Mouse (Mus musculus): ENCODE measurements around the gene Rad51b. TPM values are rescaled to one million over a fixed set of nuclear protein-coding genes. Genes with fewer than 3 reads are reported as not detected.
A peak's percentile ranks its signal among the peaks of the same experiment; 100 is the strongest.

Gene Rad51b
- polyA plus RNA-seq, 1 experiment from 2014 or later: 3.9 TPM

DNA sequence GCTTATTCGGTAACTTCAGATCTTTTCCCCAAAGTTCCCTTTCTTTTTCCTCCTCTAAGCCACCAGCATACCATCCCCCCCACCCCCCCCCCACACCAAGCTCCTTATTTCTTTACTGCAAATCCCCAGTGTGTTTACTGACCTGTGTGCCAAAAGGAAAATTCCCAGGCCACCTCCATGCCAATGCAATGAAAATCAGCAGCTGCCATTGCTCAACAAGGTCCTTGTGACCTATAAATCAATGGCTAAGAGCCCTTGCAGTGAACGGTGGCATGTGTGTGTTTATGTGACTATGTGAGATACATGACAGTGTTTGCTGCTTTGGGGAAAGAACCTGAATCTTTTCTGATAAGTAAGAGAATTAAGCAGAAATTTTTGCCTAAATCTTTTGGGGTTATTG is 301.8 kb downstream of the Rad51b start:
- Histone ChIP-seq H3K36me3 (ENCODE audit: insufficient read depth, low read length) (no peaks in the 10 kb centered on the region), H3K9ac (ENCODE audit: low read depth, low read length) (no peak overlapping the region), H3K27ac (peak overlapping the region; percentile 26), H3K9me3 (replicated peaks; ENCODE audit: low read length) (no peaks in the 10 kb centered on the region), H3K4me3 (replicated peaks; ENCODE audit: low read depth, low read length) (no peak overlapping the region), H3K4me2 (ENCODE audit: low read length) (no peak overlapping the region), H3K4me1 (replicated peaks; ENCODE audit: insufficient read depth, low read length) (peaks cover 19% of the 10 kb centered on the region; the same call in 1 of the 2 replicates), H3K27me3 (ENCODE audit: insufficient read depth, low read length) (no peaks in the 10 kb centered on the region)
- TF ChIP-seq CTCF (IDR thresholded peaks at IDR 0.05; ENCODE audit: low read depth): no peak
- no peak for ATAC-seq (replicated peaks; ENCODE audit: low FRiP score, low read depth)
- peak; percentile 21 for DNase-seq (ENCODE audit: low spot score)
- WGBS: 18% methylated on average over 2 of the region's 2 CpGs

DNA sequence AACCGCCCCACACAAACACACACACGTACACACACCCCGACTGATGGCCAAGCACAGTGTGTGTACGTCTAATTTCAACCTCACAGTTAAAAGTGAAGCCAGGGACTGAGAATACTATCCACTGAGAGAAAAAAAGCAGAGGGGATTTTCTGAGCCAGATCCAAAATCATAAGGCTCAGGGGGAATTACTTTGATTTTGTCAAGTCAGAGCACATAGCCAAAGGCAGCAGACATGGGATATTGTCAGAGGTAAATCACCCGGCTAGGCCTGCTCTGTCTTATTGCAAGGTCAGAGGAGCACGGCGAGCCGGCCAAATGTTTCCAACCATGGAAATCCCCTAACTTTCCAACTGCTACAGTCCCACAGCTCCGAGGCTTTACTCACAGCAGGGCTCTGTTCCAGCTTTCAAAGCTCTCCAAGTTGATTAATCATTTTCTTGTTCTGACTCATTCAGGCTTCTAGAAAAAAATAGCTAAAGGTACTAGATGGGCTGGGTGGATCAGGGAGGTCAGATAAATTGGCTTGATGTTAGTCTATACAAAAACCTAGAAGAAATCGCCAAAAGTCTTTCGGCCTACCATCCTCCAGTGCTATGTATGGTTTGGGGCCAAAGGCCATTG is 303.2 kb downstream of the Rad51b start:
- Histone ChIP-seq H3K27me3 (ENCODE audit: insufficient read depth, low read length) (no peaks in the 10 kb centered on the region), H3K4me1 (replicated peaks; ENCODE audit: insufficient read depth, low read length) (peaks cover 19% of the 10 kb centered on the region; the same call in 1 of the 2 replicates), H3K9ac (ENCODE audit: low read depth, low read length) (no peak overlapping the region), H3K27ac (peak overlapping the region; percentile 83), H3K36me3 (ENCODE audit: insufficient read depth, low read length) (no peaks in the 10 kb centered on the region), H3K4me2 (ENCODE audit: low read length) (no peak overlapping the region), H3K9me3 (replicated peaks; ENCODE audit: low read length) (no peaks in the 10 kb centered on the region), H3K4me3 (replicated peaks; ENCODE audit: low read depth, low read length) (no peak overlapping the region)
- peak; percentile 93 for DNase-seq (ENCODE audit: low spot score)
- WGBS: 27% methylated on average over 11 of the region's 11 CpGs
- ATAC-seq (replicated peaks; ENCODE audit: low FRiP score, low read depth): no peak; the same call in 1 of the 2 replicates
- TF ChIP-seq CTCF (IDR thresholded peaks at IDR 0.05; ENCODE audit: low read depth): no peak

DNA sequence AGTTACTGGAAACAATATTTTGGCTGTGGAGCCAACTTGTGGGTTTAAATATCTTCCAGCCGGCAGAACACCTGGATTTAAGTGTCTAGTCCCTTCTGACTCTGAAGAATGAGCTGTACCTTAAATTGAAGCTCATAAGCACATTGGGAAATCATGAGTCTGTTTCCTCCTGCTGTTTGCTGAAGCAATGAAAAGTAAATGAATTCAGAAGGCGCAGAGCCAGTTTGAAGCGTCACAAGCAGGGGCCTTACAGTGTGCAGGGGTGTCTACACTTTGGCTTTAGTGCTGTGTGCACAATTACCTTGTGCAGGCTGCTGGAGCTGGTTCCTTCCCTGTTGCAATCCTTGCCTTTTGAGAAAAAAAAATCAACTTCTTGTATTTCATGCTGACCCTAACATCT is 305.6 kb downstream of the Rad51b start:
- Histone ChIP-seq H3K27ac (no peak overlapping the region), H3K36me3 (ENCODE audit: insufficient read depth, low read length) (no peaks in the 10 kb centered on the region), H3K4me2 (ENCODE audit: low read length) (no peak overlapping the region), H3K4me1 (replicated peaks; ENCODE audit: insufficient read depth, low read length) (peaks cover 19% of the 10 kb centered on the region; the same call in 1 of the 2 replicates), H3K9ac (ENCODE audit: low read depth, low read length) (no peak overlapping the region), H3K9me3 (replicated peaks; ENCODE audit: low read length) (no peaks in the 10 kb centered on the region), H3K4me3 (replicated peaks; ENCODE audit: low read depth, low read length) (no peak overlapping the region), H3K27me3 (ENCODE audit: insufficient read depth, low read length) (no peaks in the 10 kb centered on the region)
- TF ChIP-seq CTCF (IDR thresholded peaks at IDR 0.05; ENCODE audit: low read depth): no peak
- ATAC-seq (replicated peaks; ENCODE audit: low FRiP score, low read depth): no peak
- no peak for DNase-seq (ENCODE audit: low spot score)
- 77% methylated on average over 3 of the region's 3 CpGs for WGBS

DNA sequence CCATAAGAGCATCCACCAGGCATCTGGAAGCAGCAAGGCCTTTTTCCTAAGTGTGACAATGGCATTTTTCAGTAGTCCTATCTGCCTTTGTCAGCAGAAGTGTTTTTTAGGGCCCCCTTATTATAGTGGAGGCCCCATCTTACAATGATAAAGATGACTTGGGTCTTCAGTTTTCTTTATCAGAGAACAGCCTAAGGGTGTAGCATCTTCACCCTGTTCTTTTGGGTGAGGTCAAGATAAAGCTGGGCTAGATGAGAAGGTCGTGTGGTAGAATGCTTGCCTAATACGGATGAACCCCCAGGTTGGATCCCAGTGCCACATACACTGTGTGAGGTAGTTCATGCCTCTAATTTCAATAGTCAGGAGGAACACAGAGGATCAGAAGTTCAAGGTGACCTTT is 307.8 kb downstream of the Rad51b start:
- no peak overlapping the region for H3K4me2 ChIP-seq (ENCODE audit: low read length)
- whole genome bisulfite sequencing: 94% methylated on average over 2 of the region's 2 CpGs
- no peaks in the 10 kb centered on the region for H3K27me3 ChIP-seq (ENCODE audit: insufficient read depth, low read length)
- no peak overlapping the region for H3K4me3 ChIP-seq (replicated peaks; ENCODE audit: low read depth, low read length)
- H3K27ac ChIP-seq: no peak overlapping the region
- no peak for DNase-seq (ENCODE audit: low spot score)
- H3K9me3 ChIP-seq (replicated peaks; ENCODE audit: low read length): no peaks in the 10 kb centered on the region
- no peaks in the 10 kb centered on the region for H3K36me3 ChIP-seq (ENCODE audit: insufficient read depth, low read length)
- H3K4me1 ChIP-seq (replicated peaks; ENCODE audit: insufficient read depth, low read length): peaks cover 8% of the 10 kb centered on the region; the same call in 1 of the 2 replicates
- no peak overlapping the region for H3K9ac ChIP-seq (ENCODE audit: low read depth, low read length)
- ATAC-seq (replicated peaks; ENCODE audit: low FRiP score, low read depth): no peak
- no peak for TF ChIP-seq CTCF (IDR thresholded peaks at IDR 0.05; ENCODE audit: low read depth)

DNA sequence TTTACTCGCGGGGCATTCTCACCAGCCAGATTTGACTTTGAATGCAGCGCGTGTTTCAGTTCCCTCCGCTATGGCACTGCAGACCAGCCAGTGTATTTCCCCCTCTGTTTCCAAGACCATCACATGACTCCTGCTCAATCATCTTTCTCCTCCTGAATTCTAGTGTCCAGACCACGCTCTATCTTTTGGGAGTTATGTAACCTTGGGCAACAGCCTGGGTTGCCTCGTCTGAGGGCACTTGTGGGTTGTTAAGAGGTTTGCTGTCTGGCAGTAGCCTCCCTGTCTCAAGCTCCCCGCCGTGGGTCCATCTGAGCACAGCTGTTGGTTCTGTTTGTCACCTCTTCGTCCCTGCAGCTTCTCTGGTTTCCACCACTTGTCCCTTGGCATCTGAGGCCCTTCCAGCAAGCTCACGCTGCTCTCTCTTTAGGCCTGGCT is 309.1 kb downstream of the Rad51b start:
- DNase-seq (ENCODE audit: low spot score): no peak
- ATAC-seq (replicated peaks; ENCODE audit: low FRiP score, low read depth): no peak
- H3K36me3 ChIP-seq (ENCODE audit: insufficient read depth, low read length): no peaks in the 10 kb centered on the region
- no peak overlapping the region for H3K4me2 ChIP-seq (ENCODE audit: low read length)
- H3K4me3 ChIP-seq (replicated peaks; ENCODE audit: low read depth, low read length): no peak overlapping the region
- WGBS: 88% methylated on average over 11 of the region's 11 CpGs
- no peak overlapping the region for H3K27ac ChIP-seq
- TF ChIP-seq CTCF (IDR thresholded peaks at IDR 0.05; ENCODE audit: low read depth): no peak
- no peak overlapping the region for H3K9ac ChIP-seq (ENCODE audit: low read depth, low read length)
- H3K4me1 ChIP-seq (replicated peaks; ENCODE audit: insufficient read depth, low read length): peaks cover 10% of the 10 kb centered on the region; the same call in 1 of the 2 replicates
- no peaks in the 10 kb centered on the region for H3K27me3 ChIP-seq (ENCODE audit: insufficient read depth, low read length)
- no peaks in the 10 kb centered on the region for H3K9me3 ChIP-seq (replicated peaks; ENCODE audit: low read length)

DNA sequence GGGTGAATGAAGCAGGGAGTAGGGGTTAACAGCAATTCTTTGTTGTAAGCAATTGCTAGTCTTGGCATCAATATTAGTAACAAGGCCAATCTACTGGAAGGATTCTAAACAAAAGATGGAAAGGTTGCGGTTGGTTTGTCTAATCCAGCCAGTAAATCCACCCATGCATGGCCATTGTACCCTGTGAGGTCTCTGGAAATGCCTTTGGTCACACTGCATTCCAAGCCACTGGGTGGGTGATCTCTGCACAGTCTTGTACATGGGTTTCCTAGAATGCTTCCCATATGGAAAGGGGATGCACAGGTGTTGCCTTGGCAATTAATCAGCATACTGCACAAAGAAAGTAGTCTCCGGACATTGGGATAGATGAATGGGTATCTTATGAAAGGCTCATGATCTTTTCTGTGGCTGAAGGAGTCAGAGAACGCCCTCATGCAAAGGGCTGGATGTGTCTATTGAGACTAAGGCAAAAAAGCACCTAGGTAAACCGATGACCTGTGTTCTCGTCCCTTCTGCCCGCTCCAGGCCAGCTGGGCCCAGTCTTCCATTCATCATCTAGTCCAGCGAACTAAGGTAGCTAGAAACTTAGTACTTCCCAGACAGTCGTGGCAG is 312.4 kb downstream of the Rad51b start:
- Histone ChIP-seq H3K4me2 (ENCODE audit: low read length) (no peak overlapping the region), H3K4me3 (replicated peaks; ENCODE audit: low read depth, low read length) (no peak overlapping the region), H3K4me1 (replicated peaks; ENCODE audit: insufficient read depth, low read length) (peaks cover 12% of the 10 kb centered on the region; the same call in 1 of the 2 replicates), H3K9me3 (replicated peaks; ENCODE audit: low read length) (no peaks in the 10 kb centered on the region), H3K36me3 (ENCODE audit: insufficient read depth, low read length) (no peaks in the 10 kb centered on the region), H3K27me3 (ENCODE audit: insufficient read depth, low read length) (no peaks in the 10 kb centered on the region), H3K27ac (no peak overlapping the region), H3K9ac (ENCODE audit: low read depth, low read length) (no peak overlapping the region)
- TF ChIP-seq CTCF (IDR thresholded peaks at IDR 0.05; ENCODE audit: low read depth): no peak
- no peak for ATAC-seq (replicated peaks; ENCODE audit: low FRiP score, low read depth)
- WGBS: 86% methylated on average over 8 of the region's 8 CpGs
- DNase-seq (ENCODE audit: low spot score): no peak

All from kidney, postnatal 0 days (tissue).